Mouse (Mus musculus): ENCODE data around the gene 4930564D02Rik. TPM values are rescaled to one million over a fixed set of nuclear protein-coding genes. Genes with fewer than 3 reads are reported as not detected.

Gene 4930564D02Rik
- polyA plus RNA-seq, 2 experiments = not detected

DNA sequence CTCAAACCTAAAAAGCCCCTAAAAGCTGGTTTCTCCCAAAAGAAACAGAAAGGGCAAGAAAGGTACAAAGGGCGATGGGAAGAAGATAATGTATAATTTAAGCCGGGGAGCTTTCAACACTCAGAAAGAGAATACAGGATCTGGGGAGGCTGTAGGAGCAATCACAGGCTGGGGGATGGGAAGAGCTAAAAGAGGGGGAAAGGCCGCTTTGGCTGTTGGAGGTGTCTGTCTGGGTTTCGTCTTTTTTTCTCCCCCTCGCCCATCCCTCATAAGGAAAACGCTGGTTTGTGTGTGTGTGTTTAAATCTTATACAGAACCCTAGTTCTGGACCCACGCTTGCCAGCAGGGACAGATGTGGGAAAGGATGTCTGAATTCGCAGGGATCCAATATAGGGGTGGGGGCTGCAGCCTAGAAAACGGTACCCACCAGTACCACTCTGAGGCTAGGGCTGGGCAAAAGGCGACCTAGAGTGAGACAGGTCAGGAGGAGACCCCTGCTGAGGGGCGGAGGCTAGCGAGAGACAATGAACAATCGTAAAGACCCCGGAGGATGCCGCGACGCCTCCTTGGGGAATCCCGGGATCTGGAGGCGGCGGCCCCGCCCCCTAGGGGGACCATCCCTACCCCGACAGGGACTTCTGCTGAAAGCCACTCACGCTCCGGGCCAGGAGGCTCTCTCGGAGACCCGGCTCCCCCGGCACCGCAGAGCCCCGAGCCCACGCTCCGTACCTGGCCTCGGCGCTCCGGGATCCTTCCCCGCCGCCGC, 14.3 kb upstream of the 4930564D02Rik start:
- H3K27ac ChIP-seq = no peak overlapping the region
- 2% methylated on average over 30 of the region's 37 CpGs for WGBS (ENCODE audit: insufficient replicate concordance)
- peaks cover 0 to 3% of the 10 kb centered on the region in 2 experiments; a peak in 2 of 4 replicates for H3K4me1 ChIP-seq (replicated peaks; ENCODE audit: control insufficient read depth in 2 of 2, insufficient read depth in 2 of 2, low read length in 1 of 2)
- no peak for DNase-seq (ENCODE audit: low read depth in 3 of 3, low spot score in 3 of 3)
- TF ChIP-seq CTCF (IDR thresholded peaks at IDR 0.05; ENCODE audit: low read depth) = no peak
- no peak for TF ChIP-seq EP300 (IDR thresholded peaks at IDR 0.05; ENCODE audit: low read depth)
- peaks cover 27% of the 10 kb centered on the region for H3K27me3 ChIP-seq (ENCODE audit: control insufficient read depth, insufficient read depth, low read length)
- no peak for ATAC-seq (ENCODE audit: insufficient read depth)
- H3K4me2 ChIP-seq (ENCODE audit: low read depth) = peak overlapping the region; percentile 59
- no peaks in the 10 kb centered on the region for H3K36me3 ChIP-seq (replicated peaks; ENCODE audit: control insufficient read depth, insufficient read depth, low read depth)
- H3K4me3 ChIP-seq (ENCODE audit: insufficient read depth in 1 of 2, low read depth in 2 of 2, low read length in 2 of 2) = peak overlapping the region; percentile 57 to 60
- H3K9ac ChIP-seq (replicated peaks) = no peak overlapping the region
- H3K9me3 ChIP-seq (ENCODE audit: control insufficient read depth, low read length) = no peaks in the 10 kb centered on the region

DNA sequence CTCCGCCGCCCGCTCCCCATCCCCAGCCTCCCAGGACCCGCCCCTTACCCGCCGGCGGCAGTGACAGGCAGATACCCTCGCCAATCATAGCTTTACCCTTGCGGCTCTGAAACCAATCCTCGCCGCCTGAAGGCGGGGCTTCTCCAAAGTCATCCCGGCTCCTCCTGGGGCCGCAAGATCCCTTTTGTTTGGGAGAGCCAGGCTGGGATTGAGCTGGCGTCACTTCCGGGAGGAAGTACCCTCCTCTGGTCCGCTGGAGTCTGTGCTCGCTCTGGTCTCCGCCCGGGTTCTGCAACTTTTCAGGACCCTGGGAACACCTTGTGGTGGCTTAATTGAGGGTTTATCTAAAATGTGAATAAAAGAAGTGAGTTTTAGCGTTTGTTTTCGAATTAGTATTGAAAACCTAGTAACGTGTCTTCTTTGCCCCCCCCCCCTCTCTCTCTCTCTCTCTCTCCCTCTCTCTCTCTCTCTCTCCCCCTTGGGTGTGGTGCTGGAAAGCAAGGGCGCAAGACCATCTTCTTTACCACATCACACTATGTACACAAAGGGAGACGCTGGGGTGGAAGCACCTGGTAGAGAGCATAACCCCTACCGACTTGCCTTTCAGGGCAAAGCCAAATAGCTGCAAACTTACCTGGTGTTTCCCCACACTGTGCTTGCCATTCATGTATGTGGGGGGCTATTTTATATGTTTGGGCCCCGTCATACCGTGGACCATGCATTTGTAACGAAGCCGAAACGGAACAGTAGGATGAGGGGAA, 13.5 kb upstream of the 4930564D02Rik start, which contains the start of gene Cttnbp2nl:
TSS of gene Cttnbp2nl (minus strand) at position 210 of the 761 bp plus-strand sequence.
- no peak within 1 kb of the TSS for H3K27ac ChIP-seq
- H3K27me3 ChIP-seq (ENCODE audit: control insufficient read depth, insufficient read depth, low read length) = peaks cover 27% of the 10 kb centered on the region
- DNase-seq (ENCODE audit: low read depth in 3 of 3, low spot score in 3 of 3) = peak; percentile 52 to 58 (median 55)
- H3K9ac ChIP-seq (replicated peaks) = no peak within 1 kb of the TSS
- peak within 1 kb of the TSS; percentile 59 for H3K4me2 ChIP-seq (ENCODE audit: low read depth)
- H3K4me1 ChIP-seq (replicated peaks; ENCODE audit: control insufficient read depth in 2 of 2, insufficient read depth in 2 of 2, low read length in 1 of 2) = peaks cover 0 to 3% of the 10 kb centered on the region in 2 experiments; a peak in 2 of 4 replicates
- H3K4me3 ChIP-seq (ENCODE audit: insufficient read depth in 1 of 2, low read depth in 2 of 2, low read length in 2 of 2) = peak within 1 kb of the TSS; percentile 57 to 60
- H3K9me3 ChIP-seq (ENCODE audit: control insufficient read depth, low read length) = no peaks in the 10 kb centered on the region
- TF ChIP-seq EP300 (IDR thresholded peaks at IDR 0.05; ENCODE audit: low read depth) = no peak
- no peak for TF ChIP-seq CTCF (IDR thresholded peaks at IDR 0.05; ENCODE audit: low read depth)
- ATAC-seq (ENCODE audit: insufficient read depth) = peak; percentile 80
- 2% methylated on average over 31 of the region's 31 CpGs for WGBS (ENCODE audit: insufficient replicate concordance)
- no peaks in the 10 kb centered on the region for H3K36me3 ChIP-seq (replicated peaks; ENCODE audit: control insufficient read depth, insufficient read depth, low read depth)

DNA sequence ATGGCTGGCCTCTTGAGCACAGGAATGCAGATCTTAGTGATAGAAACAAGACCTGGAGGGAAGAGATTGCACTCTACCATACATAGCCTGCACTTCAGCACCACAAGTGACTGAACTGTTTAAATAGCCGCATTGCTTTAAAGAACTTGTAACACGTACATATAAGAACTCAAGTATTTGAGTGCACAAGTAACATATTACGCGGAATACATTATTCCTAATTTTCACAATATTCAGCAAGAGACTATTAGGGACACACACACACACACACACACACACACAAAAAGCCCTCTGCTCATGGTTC, 13.0 kb upstream of the 4930564D02Rik start:
- no peak overlapping the region for H3K27ac ChIP-seq
- no peaks in the 10 kb centered on the region for H3K9me3 ChIP-seq (ENCODE audit: control insufficient read depth, low read length)
- H3K9ac ChIP-seq (replicated peaks) = no peak overlapping the region
- H3K27me3 ChIP-seq (ENCODE audit: control insufficient read depth, insufficient read depth, low read length) = peaks cover 27% of the 10 kb centered on the region
- H3K4me3 ChIP-seq (ENCODE audit: insufficient read depth in 1 of 2, low read depth in 2 of 2, low read length in 2 of 2) = peak overlapping the region in 1 of 2 experiments; percentile 34; a peak in 1 of 4 replicates
- H3K4me2 ChIP-seq (ENCODE audit: low read depth) = peak overlapping the region; percentile 59
- TF ChIP-seq EP300 (IDR thresholded peaks at IDR 0.05; ENCODE audit: low read depth) (no peak), CTCF (IDR thresholded peaks at IDR 0.05; ENCODE audit: low read depth) (no peak)
- ATAC-seq (ENCODE audit: insufficient read depth) (no peak), DNase-seq (ENCODE audit: low read depth in 3 of 3, low spot score in 3 of 3) (no peak)
- H3K36me3 ChIP-seq (replicated peaks; ENCODE audit: control insufficient read depth, insufficient read depth, low read depth) = no peaks in the 10 kb centered on the region
- peaks cover 0 to 3% of the 10 kb centered on the region in 2 experiments; a peak in 2 of 4 replicates for H3K4me1 ChIP-seq (replicated peaks; ENCODE audit: control insufficient read depth in 2 of 2, insufficient read depth in 2 of 2, low read length in 1 of 2)
- 51% methylated on average over 4 of the region's 4 CpGs for WGBS (ENCODE audit: insufficient replicate concordance)

DNA sequence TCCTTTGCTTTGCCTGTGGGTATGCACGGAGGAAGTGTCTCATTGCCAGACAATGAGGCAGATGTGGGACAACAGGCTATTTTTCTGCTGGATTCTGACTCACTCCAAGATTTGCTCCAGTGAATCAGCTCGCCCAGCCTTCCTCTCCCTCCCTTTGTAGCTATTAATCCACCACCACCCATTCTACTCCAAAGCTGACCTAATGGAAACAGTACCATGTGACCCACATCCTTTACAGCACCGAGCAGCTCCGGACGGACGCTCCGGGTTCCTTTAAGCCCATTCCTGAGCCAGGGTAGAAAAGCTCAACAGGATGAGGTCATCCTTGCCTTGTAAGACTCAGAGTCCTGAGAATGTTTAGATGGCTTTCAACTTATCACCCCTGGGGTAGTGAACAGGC, 11.7 kb upstream of the 4930564D02Rik start:
- no peak overlapping the region for H3K4me2 ChIP-seq (ENCODE audit: low read depth)
- no peaks in the 10 kb centered on the region for H3K9me3 ChIP-seq (ENCODE audit: control insufficient read depth, low read length)
- DNase-seq (ENCODE audit: low read depth in 3 of 3, low spot score in 3 of 3) (no peak), ATAC-seq (ENCODE audit: insufficient read depth) (peak; percentile 32)
- 10% methylated on average over 7 of the region's 7 CpGs for WGBS (ENCODE audit: insufficient replicate concordance)
- peaks cover 27% of the 10 kb centered on the region for H3K27me3 ChIP-seq (ENCODE audit: control insufficient read depth, insufficient read depth, low read length)
- no peak for TF ChIP-seq EP300 (IDR thresholded peaks at IDR 0.05; ENCODE audit: low read depth)
- TF ChIP-seq CTCF (IDR thresholded peaks at IDR 0.05; ENCODE audit: low read depth) = no peak
- H3K9ac ChIP-seq (replicated peaks) = no peak overlapping the region
- H3K4me1 ChIP-seq (replicated peaks; ENCODE audit: control insufficient read depth in 2 of 2, insufficient read depth in 2 of 2, low read length in 1 of 2) = peaks cover 0 to 3% of the 10 kb centered on the region in 2 experiments; a peak in 2 of 4 replicates
- no peak overlapping the region for H3K4me3 ChIP-seq (ENCODE audit: insufficient read depth in 1 of 2, low read depth in 2 of 2, low read length in 2 of 2)
- no peaks in the 10 kb centered on the region for H3K36me3 ChIP-seq (replicated peaks; ENCODE audit: control insufficient read depth, insufficient read depth, low read depth)
- H3K27ac ChIP-seq = no peak overlapping the region

DNA sequence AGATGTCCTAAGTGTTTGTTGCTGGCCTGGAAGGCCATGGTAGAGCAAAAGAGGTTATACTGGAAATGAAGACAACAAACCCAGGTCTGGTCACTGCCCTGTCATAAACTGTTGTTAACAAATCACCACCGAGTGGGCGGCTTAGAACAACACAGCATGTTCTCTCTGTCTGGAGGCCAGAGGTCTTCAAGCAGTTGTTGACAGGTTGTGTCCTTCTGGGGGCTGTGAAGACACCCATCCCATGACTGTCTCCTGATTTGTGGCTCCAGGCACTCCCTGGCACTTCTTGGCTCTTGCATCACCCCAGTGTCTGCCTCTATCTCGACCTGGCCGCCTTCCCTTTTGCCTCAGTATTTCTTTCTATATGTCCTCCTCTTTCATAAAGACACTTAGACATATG, 11.0 kb upstream of the 4930564D02Rik start:
- Histone ChIP-seq H3K27ac (no peak overlapping the region), H3K36me3 (replicated peaks; ENCODE audit: control insufficient read depth, insufficient read depth, low read depth) (no peaks in the 10 kb centered on the region), H3K4me3 (ENCODE audit: insufficient read depth in 1 of 2, low read depth in 2 of 2, low read length in 2 of 2) (no peak overlapping the region), H3K9ac (replicated peaks) (no peak overlapping the region), H3K4me1 (replicated peaks; ENCODE audit: control insufficient read depth in 2 of 2, insufficient read depth in 2 of 2, low read length in 1 of 2) (peaks cover 0 to 3% of the 10 kb centered on the region in 2 experiments; a peak in 2 of 4 replicates), H3K4me2 (ENCODE audit: low read depth) (no peak overlapping the region), H3K9me3 (ENCODE audit: control insufficient read depth, low read length) (no peaks in the 10 kb centered on the region), H3K27me3 (ENCODE audit: control insufficient read depth, insufficient read depth, low read length) (peaks cover 27% of the 10 kb centered on the region)
- no peak for ATAC-seq (ENCODE audit: insufficient read depth)
- no peak for DNase-seq (ENCODE audit: low read depth in 3 of 3, low spot score in 3 of 3)
- TF ChIP-seq EP300 (IDR thresholded peaks at IDR 0.05; ENCODE audit: low read depth) = no peak
- no peak for TF ChIP-seq CTCF (IDR thresholded peaks at IDR 0.05; ENCODE audit: low read depth)
- WGBS (ENCODE audit: insufficient replicate concordance) = 47% methylated on average over 4 of the region's 4 CpGs

All from liver, embryonic 14.5 days (tissue).